Mouse (Mus musculus): ENCODE results near the gene 4933409G03Rik. TPM values are rescaled to one million over a fixed set of nuclear protein-coding genes. Genes with fewer than 3 reads are reported as not detected.

The 4933409G03Rik gene
- polyA plus RNA-seq, 1 experiment from 2014 or later, result not detected

Other genes with a start within 250 kb of the 4933409G03Rik start
- 4.5 and 5.9 TPM in 2 replicates for gene Stk39, start 110.1 kb upstream of the 4933409G03Rik start, polyA plus RNA-seq (2015; fragmentation: Nextera tagmentation; extraction: Ambion mirVana)
- gene 4932414N04Rik, start 74.1 kb downstream of the 4933409G03Rik start, polyA plus RNA-seq (2015; fragmentation: Nextera tagmentation; extraction: Ambion mirVana), result not detected in 2 replicates

Data from intestine, embryonic 16.5 days (tissue).